Mouse (Mus musculus): ENCODE measurements at regions not wholly inside any gene's neighbourhood (a gene's known extent, or its start where the extent isn't known, plus 50 kb on each side); places are given as distances from the start of the nearest gene placed in this dataset.

GRCm38 (mm10) chr8:126805365-126806180 is 140.1 kb downstream of the Tomm20 start:
- no peak for TF ChIP-seq ZC3H11A (IDR thresholded peaks at IDR 0.05; ENCODE audit: low read depth, low read length)
- TF ChIP-seq KAT2A (conservative IDR thresholded peaks at IDR 0.05; ENCODE audit: low read depth, low read length): no peak
- no peak for TF ChIP-seq CTCF (IDR thresholded peaks at IDR 0.05 in 2 of 3, conservative IDR thresholded peaks at IDR 0.05 in 1 of 3; ENCODE audit: control insufficient read depth in 1 of 3, insufficient read depth in 1 of 3, low read depth in 2 of 3, low read length in 3 of 3, poor library complexity in 1 of 3, severe bottlenecking in 1 of 3)
- no peak for TF ChIP-seq GATA1 (IDR thresholded peaks at IDR 0.05; ENCODE audit: low read depth, low read length)
- no peak for TF ChIP-seq RCOR1 (IDR thresholded peaks at IDR 0.05; ENCODE audit: low read depth, low read length)
- no peak for TF ChIP-seq MAX (IDR thresholded peaks at IDR 0.05; ENCODE audit: low read length)
- no peak for TF ChIP-seq TBP (IDR thresholded peaks at IDR 0.05; ENCODE audit: low read depth, low read length)
- TF ChIP-seq ZKSCAN1 (IDR thresholded peaks at IDR 0.05; ENCODE audit: low read depth, low read length): no peak
- no peak for TF ChIP-seq USF1 (IDR thresholded peaks at IDR 0.05; ENCODE audit: low read depth, low read length)
- no peak for TF ChIP-seq NELFE (IDR thresholded peaks at IDR 0.05; ENCODE audit: low read depth, low read length)
- TF ChIP-seq POLR2A (IDR thresholded peaks at IDR 0.05; ENCODE audit: control insufficient read depth in 1 of 2, insufficient read depth in 1 of 2, low read depth in 1 of 2, low read length in 2 of 2, poor library complexity in 1 of 2): no peak
- no peak for TF ChIP-seq ZNF384 (IDR thresholded peaks at IDR 0.05; ENCODE audit: low read depth, low read length)
- TF ChIP-seq GABPA (IDR thresholded peaks at IDR 0.05; ENCODE audit: low read depth, low read length): no peak
- TF ChIP-seq EP300 (IDR thresholded peaks at IDR 0.05; ENCODE audit: low read depth in 1 of 2, low read length in 2 of 2): no peak
